Mouse (Mus musculus) heart, adult 2 months (tissue): ENCODE results near the gene Slc4a3. TPM values are rescaled to one million over a fixed set of nuclear protein-coding genes. Genes with fewer than 3 reads are reported as not detected.

Experiments used
- DNase-seq, 2 experiments: peaks; one replicate each; pipeline ENCODE4 v3.0.0; 2021
- H3K27ac ChIP-seq: fragments of 200-600 bp; 2 replicates; pipeline ENCODE4 v1.8.1; 2022
- H3K27me3 ChIP-seq: fragments of 200-500 bp; 2 replicates; pipeline ENCODE4 v1.6.1; 2012; ENCODE audit warnings: mild to moderate bottlenecking, low read length, inconsistent platforms, mixed read lengths; ENCODE audit not compliant: control insufficient read depth, insufficient read depth
- H3K36me3 ChIP-seq: fragments of 200-500 bp; 2 replicates; pipeline ENCODE4 v1.6.1; 2012; ENCODE audit warnings: low read length, inconsistent platforms; ENCODE audit not compliant: control insufficient read depth, insufficient read depth
- H3K4me1 ChIP-seq: fragments of 200-500 bp; 2 replicates; pipeline ENCODE4 v1.6.1; 2011; ENCODE audit warnings: low read length; ENCODE audit not compliant: control insufficient read depth, insufficient read depth
- H3K4me3 ChIP-seq: fragments of 200-600 bp; 2 replicates; pipeline ENCODE4 v1.8.1; 2022
- H3K79me2 ChIP-seq: fragments of 200-500 bp; replicated peaks from 2 replicates; pipeline ENCODE4 v1.6.1; 2012; ENCODE audit warnings: mild to moderate bottlenecking, inconsistent platforms, low read length, moderate library complexity, mixed read lengths; ENCODE audit not compliant: control insufficient read depth, insufficient read depth
- H3K9ac ChIP-seq: fragments of 200-500 bp; 2 replicates; pipeline ENCODE4 v1.6.1; 2012; ENCODE audit warnings: low read depth, mild to moderate bottlenecking, control low read depth, inconsistent platforms, low read length, mixed read lengths
- CTCF ChIP-seq: fragments of 200-600 bp; IDR thresholded peaks from 2 replicates; pipeline ENCODE4 v1.8.1; 2022; ENCODE audit warnings: antibody characterized with exemption, mild to moderate bottlenecking, moderate library complexity
- EP300 ChIP-seq: fragments of 200-500 bp; IDR thresholded peaks from 2 replicates; pipeline ENCODE4 v1.6.1; 2011; ENCODE audit warnings: low read depth, low read length, control low read depth; ENCODE audit not compliant: insufficient read depth
- POLR2A ChIP-seq: fragments of 200-500 bp; IDR thresholded peaks from 2 replicates; pipeline ENCODE4 v1.6.1; 2011; ENCODE audit warnings: mild to moderate bottlenecking, low read depth, low read length, control low read depth; ENCODE audit not compliant: insufficient read depth
- WGBS: fragments of 180-500 bp; shearing (Covaris S2); methylation state at CpG from one replicate; pipeline ENCODE4 v1.1.7; 2018; 5-methylcytosine and 5-hydroxymethylcytosine counted together
- intact Hi-C: fragments of 180-260 bp; cut with DNase I; formaldehyde crosslinking; loops from one replicate; pipeline ENCODE4 v1.15.1; 2025
- polyA plus RNA-seq: library from polyadenylated mRNA; depleted of rRNA; stranded (reverse); fragments of >200 nt; gene quantifications from 2 replicates; pipeline ENCODE4 v1.2.3, GENCODE M21; 2012
- total RNA-seq, 2 experiments: library from RNA; stranded (reverse); gene quantifications; 2 replicates each; pipeline ENCODE4 v1.2.3; 2021

The Slc4a3 gene
- total and polyA plus RNA-seq, 3 experiments = 182 to 300 (median 241) TPM

DNA sequence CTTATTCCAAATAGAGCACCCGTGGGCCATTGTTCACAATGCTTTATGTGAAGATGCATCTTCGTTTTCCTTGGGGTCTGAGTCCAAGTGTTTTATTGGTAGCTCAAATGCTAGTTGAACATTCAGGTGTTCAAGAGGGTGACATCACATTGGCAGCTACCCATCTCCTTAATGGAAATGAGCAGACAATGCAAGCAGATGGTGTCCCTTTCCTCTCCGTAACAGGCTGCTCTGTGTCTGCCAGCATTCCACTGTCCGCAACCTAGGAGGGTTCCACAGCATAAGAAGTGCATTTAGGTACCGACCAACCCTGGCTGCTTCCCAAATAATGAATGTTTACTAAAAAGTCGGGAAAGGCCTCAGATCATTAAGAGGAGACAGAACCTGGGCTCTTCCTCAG, 26.7 kb downstream of the Slc4a3 start:
- no peak overlapping the region for H3K27ac ChIP-seq
- no peaks in the 10 kb centered on the region for H3K79me2 ChIP-seq
- H3K4me1 ChIP-seq = no peaks in the 10 kb centered on the region; the same call in 1 of the 2 replicates
- H3K27me3 ChIP-seq = no peaks in the 10 kb centered on the region
- intact Hi-C loops = no loop called here
- no peak overlapping the region for H3K4me3 ChIP-seq
- WGBS = 78% methylated on average over 6 of the region's 6 CpGs
- H3K36me3 ChIP-seq = no peaks in the 10 kb centered on the region
- no peak overlapping the region for H3K9ac ChIP-seq
- no peak for TF ChIP-seq CTCF
- no peak for TF ChIP-seq EP300
- no peak for TF ChIP-seq POLR2A
- no peak for DNase-seq

DNA sequence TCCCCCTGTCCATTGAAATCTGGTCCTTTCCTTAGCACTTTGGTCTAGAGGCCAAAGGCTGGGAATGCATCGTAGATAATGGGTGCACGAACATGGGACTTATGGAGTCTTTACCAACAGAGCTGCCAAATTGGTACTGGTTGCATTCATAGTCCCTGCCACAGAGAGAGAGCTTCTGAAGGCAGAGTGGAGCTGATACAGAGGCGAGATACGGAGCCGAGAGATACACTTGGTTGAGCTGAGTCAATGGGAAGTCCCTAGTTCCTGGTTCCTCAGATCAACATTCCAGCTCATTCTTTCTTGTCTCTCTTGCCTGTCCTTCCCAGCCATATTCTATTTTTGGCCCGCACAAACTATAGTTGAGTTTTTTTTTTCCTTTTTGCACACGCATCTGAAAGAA, 27.6 kb downstream of the Slc4a3 start:
- no peak for DNase-seq
- no peaks in the 10 kb centered on the region; the same call in 1 of the 2 replicates for H3K4me1 ChIP-seq
- H3K4me3 ChIP-seq = no peak overlapping the region
- no peaks in the 10 kb centered on the region for H3K79me2 ChIP-seq
- no peak overlapping the region for H3K27ac ChIP-seq
- intact Hi-C loops = no loop called here
- WGBS = 52% methylated on average over 7 of the region's 7 CpGs
- no peaks in the 10 kb centered on the region for H3K27me3 ChIP-seq
- no peaks in the 10 kb centered on the region for H3K36me3 ChIP-seq
- H3K9ac ChIP-seq = no peak overlapping the region
- TF ChIP-seq CTCF (no peak), EP300 (no peak), POLR2A (no peak)

DNA sequence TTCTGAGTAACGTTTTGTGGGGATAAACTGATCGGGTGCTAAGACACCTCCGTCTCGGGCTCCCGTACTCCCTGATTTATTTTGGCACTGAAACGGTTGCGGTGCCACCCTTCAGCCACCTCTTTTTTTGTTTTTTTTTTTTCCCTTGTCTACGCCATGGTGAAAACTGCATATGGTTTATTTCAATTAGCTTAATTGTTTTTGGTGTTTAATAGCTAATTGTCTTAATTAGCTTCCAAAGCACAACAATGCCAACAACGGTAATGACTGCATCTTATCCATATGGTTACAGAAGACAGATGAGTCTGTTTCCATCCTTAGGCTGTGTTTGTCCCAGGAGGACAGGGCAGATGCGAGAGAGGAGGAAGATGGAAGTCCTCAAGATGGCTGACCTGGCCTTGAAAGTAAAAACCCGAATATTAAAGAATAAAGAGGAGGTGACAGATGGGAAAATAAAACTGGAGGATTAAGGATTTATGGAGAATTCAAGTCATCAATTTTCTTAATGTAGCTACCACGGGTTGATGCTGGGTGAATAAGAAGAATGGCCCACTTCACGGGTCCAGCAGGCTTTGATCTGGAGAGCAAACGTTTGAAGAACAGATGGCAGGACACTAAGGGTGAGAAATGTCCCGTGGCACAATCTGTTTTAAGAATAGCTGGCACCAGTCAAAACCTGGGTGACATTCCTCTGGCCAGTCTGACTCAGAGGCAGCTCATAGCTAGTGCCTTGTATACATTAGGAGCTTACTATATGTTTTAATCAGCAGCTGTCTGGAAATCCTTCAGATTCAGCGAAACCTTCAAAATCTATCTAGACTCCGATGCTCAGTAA, 28.6 kb downstream of the Slc4a3 start:
- 74% methylated on average over 17 of the region's 17 CpGs for WGBS

DNA sequence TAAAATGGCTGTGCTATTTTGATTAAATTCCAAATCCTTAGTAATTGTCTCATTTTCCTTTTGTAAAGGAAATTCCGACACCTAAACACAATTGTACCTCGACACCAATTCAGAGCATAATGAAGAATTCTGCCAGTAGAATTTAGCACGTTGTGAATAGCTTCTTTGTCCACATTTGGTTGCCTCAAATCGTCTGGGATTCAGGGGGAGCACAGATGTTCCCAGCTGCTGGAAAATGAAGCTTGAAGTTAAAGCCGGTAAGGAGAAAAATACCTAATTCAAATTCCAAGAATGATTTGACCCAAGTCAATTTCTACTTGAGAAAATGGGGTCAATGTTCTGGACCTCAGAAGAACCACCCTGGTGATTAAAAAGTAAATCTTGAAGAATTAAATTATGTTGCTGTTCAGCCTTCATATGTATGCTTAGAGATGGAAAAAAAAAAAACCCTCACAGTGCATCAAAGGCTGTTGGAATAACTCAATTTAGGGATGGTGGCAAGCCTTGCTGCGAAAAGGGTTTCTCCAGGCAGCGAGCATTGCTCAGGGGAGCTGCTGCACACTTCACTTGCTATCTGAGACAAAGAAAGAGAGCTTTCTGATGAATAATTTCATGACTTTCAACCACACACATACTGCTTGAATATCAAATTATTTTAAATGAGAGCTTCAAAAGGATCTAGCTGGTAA, 36.0 kb downstream of the Slc4a3 start:
- 59% methylated on average over 7 of the region's 7 CpGs for WGBS
- Histone ChIP-seq H3K4me1 (no peaks in the 10 kb centered on the region), H3K36me3 (no peaks in the 10 kb centered on the region), H3K9ac (no peak overlapping the region), H3K4me3 (no peak overlapping the region), H3K27ac (no peak overlapping the region), H3K79me2 (no peaks in the 10 kb centered on the region), H3K27me3 (no peaks in the 10 kb centered on the region)
- DNase-seq = no peak
- intact Hi-C loops = no loop called here
- TF ChIP-seq POLR2A = no peak
- no peak for TF ChIP-seq EP300
- no peak for TF ChIP-seq CTCF

More for the DNA sequence above, 28.6 kb downstream of the Slc4a3 start:
- DNase-seq = no peak
- H3K79me2 ChIP-seq = no peaks in the 10 kb centered on the region
- TF ChIP-seq EP300 (no peak), POLR2A (no peak), CTCF (no peak)
- no peaks in the 10 kb centered on the region; the same call in 1 of the 2 replicates for H3K4me1 ChIP-seq
- H3K4me3 ChIP-seq = no peak overlapping the region
- no peak overlapping the region for H3K9ac ChIP-seq
- no peaks in the 10 kb centered on the region for H3K36me3 ChIP-seq
- intact Hi-C loops = no loop called here
- H3K27ac ChIP-seq = no peak overlapping the region
- H3K27me3 ChIP-seq = no peaks in the 10 kb centered on the region

DNA sequence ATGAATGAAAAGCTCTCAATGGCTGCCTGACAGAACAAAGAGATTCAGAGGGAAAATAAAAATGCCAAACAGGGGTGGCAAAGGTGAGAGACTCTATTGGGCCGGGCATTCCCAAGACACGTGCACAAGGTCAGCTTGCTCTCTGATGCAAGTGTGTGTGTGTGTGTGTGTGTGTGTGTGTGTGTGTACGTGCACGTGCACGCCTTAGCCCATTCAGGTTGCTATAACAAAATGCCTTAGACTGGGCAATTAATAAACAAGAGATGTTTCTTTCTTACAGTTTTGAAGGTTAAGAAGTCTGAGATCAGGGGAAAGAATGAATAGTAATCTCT, 36.5 kb downstream of the Slc4a3 start:
- no peaks in the 10 kb centered on the region for H3K27me3 ChIP-seq
- H3K4me3 ChIP-seq = no peak overlapping the region
- TF ChIP-seq EP300 (no peak), POLR2A (no peak), CTCF (no peak)
- no peaks in the 10 kb centered on the region for H3K36me3 ChIP-seq
- no peak for DNase-seq
- no peaks in the 10 kb centered on the region for H3K79me2 ChIP-seq
- H3K9ac ChIP-seq = no peak overlapping the region
- no peak overlapping the region for H3K27ac ChIP-seq
- peaks cover under 1% of the 10 kb centered on the region; the same call in 1 of the 2 replicates for H3K4me1 ChIP-seq
- intact Hi-C loops = no loop called here
- WGBS = 85% methylated on average over 5 of the region's 5 CpGs

DNA sequence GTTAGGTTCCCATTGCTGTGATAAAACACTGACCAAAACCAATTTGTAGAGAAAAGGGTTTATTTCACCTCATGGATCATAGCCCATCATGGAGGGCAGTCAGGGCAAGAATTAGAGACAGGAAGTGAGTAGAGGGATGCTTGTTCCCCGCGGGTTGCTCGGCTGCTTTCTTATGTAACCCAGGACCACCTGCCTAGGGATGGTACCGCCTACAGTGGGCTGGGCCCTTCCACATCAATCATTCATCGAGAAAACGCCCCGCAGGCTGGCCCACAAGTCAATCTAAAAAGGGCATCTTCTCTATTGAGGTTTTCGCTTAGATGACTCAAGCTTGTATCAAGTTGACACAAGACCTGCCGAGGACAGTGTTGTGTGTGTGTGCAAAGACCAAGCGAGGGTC, 37.0 kb downstream of the Slc4a3 start:
- WGBS = 72% methylated on average over 10 of the region's 10 CpGs
- intact Hi-C loops = no loop called here

More for the DNA sequence above, 37.0 kb downstream of the Slc4a3 start:
- TF ChIP-seq CTCF (no peak), POLR2A (no peak), EP300 (no peak)
- Histone ChIP-seq H3K9ac (no peak overlapping the region), H3K36me3 (no peaks in the 10 kb centered on the region), H3K4me3 (no peak overlapping the region), H3K79me2 (no peaks in the 10 kb centered on the region), H3K27me3 (no peaks in the 10 kb centered on the region), H3K4me1 (peaks cover 4% of the 10 kb centered on the region; the same call in 1 of the 2 replicates), H3K27ac (no peak overlapping the region)
- no peak for DNase-seq
